Mouse (Mus musculus): ENCODE data around the gene Srcin1. TPM values are rescaled to one million over a fixed set of nuclear protein-coding genes. Genes with fewer than 3 reads are reported as not detected.

The Srcin1 gene
- polyA plus RNA-seq, 1 experiment from 2014 or later: 3.2 TPM

GRCm38 (mm10) chr11:97543181-97543733 lies 32.7 kb downstream of the Srcin1 start:
- 64% methylated on average over 12 of the region's 12 CpGs for WGBS
- Histone ChIP-seq H3K27me3 (ENCODE audit: control insufficient read depth, insufficient read depth, low read length) (peaks cover 7% of the 10 kb centered on the region), H3K4me1 (replicated peaks; ENCODE audit: control insufficient read depth, insufficient read depth, low read length) (peaks cover 11% of the 10 kb centered on the region), H3K9ac (ENCODE audit: low read length) (no peak overlapping the region), H3K9me3 (ENCODE audit: control insufficient read depth, low read length) (no peaks in the 10 kb centered on the region), H3K4me3 (ENCODE audit: low read depth, low read length) (no peak overlapping the region), H3K4me2 (ENCODE audit: low read depth, low read length, severe bottlenecking) (no peak overlapping the region), H3K36me3 (ENCODE audit: control insufficient read depth, insufficient read depth, low read length) (no peaks in the 10 kb centered on the region), H3K27ac (ENCODE audit: low read depth, low read length) (no peak overlapping the region)
- ATAC-seq (replicated peaks; ENCODE audit: low FRiP score): no peak
- no peak for DNase-seq (ENCODE audit: low spot score)

DNA sequence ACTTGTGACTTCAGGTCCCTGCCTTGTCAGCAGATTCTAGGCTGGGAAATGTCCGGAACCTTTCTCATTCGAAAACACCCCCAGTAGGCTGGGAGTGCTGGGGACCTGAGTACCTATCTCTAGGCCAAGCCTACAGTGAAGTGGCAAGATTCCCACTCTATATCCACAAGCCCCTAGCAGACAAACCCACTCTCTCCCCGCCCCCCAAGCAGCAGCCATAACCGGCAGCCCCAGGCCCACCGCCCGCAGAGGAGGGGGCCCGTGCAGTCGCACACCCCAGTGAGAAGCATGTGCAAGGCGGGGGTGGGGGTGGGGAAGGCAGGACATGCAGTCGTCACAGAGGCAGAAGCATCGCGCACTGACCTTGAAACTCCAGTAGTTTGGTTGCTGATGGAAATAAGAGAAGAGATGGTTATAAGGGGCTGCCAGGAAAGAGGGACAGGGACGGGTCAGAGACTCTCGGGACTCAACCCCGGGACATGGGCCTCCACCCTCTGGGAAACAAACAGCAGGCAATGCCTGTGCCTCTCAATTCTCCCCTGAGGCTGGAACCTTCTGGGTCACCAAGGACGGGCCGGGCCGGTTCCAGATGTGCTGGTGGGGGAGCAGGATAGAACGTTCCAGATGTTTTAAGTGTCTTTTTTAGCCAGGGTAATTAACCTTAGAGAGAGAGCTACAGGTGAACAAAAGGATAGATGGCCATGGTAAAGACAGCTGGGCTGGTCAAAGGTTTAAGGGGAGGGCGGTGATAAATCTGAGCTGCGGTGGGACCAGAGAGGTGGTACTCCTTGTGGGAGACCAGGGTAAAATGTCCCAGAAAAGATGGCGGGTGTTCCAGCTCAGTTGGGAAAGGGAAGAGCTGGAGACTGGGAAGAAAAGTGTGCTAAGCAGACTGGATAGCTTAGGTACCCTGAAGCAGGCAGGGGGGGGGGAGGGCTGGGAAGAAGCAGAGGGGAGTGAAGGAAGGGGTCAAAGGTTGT lies 33.5 kb downstream of the Srcin1 start:
- no peak for DNase-seq (ENCODE audit: low spot score)
- no peaks in the 10 kb centered on the region for H3K36me3 ChIP-seq (ENCODE audit: control insufficient read depth, insufficient read depth, low read length)
- no peak overlapping the region for H3K27ac ChIP-seq (ENCODE audit: low read depth, low read length)
- ATAC-seq (replicated peaks; ENCODE audit: low FRiP score): no peak
- 79% methylated on average over 22 of the region's 22 CpGs for WGBS
- H3K27me3 ChIP-seq (ENCODE audit: control insufficient read depth, insufficient read depth, low read length): peaks cover 14% of the 10 kb centered on the region
- no peak overlapping the region for H3K4me3 ChIP-seq (ENCODE audit: low read depth, low read length)
- no peak overlapping the region for H3K9ac ChIP-seq (ENCODE audit: low read length)
- no peaks in the 10 kb centered on the region for H3K9me3 ChIP-seq (ENCODE audit: control insufficient read depth, low read length)
- no peak overlapping the region for H3K4me2 ChIP-seq (ENCODE audit: low read depth, low read length, severe bottlenecking)
- H3K4me1 ChIP-seq (replicated peaks; ENCODE audit: control insufficient read depth, insufficient read depth, low read length): peaks cover 11% of the 10 kb centered on the region

GRCm38 (mm10) chr11:97540604-97541003 lies 35.4 kb downstream of the Srcin1 start:
- ATAC-seq (replicated peaks; ENCODE audit: low FRiP score): no peak
- Histone ChIP-seq H3K4me3 (ENCODE audit: low read depth, low read length) (no peak overlapping the region), H3K27ac (ENCODE audit: low read depth, low read length) (no peak overlapping the region), H3K9me3 (ENCODE audit: control insufficient read depth, low read length) (no peaks in the 10 kb centered on the region), H3K27me3 (ENCODE audit: control insufficient read depth, insufficient read depth, low read length) (peaks cover 27% of the 10 kb centered on the region), H3K4me1 (replicated peaks; ENCODE audit: control insufficient read depth, insufficient read depth, low read length) (peaks cover 12% of the 10 kb centered on the region), H3K9ac (ENCODE audit: low read length) (no peak overlapping the region), H3K4me2 (ENCODE audit: low read depth, low read length, severe bottlenecking) (no peak overlapping the region), H3K36me3 (ENCODE audit: control insufficient read depth, insufficient read depth, low read length) (no peaks in the 10 kb centered on the region)
- 64% methylated on average over 3 of the region's 3 CpGs for WGBS
- DNase-seq (ENCODE audit: low spot score): no peak

DNA sequence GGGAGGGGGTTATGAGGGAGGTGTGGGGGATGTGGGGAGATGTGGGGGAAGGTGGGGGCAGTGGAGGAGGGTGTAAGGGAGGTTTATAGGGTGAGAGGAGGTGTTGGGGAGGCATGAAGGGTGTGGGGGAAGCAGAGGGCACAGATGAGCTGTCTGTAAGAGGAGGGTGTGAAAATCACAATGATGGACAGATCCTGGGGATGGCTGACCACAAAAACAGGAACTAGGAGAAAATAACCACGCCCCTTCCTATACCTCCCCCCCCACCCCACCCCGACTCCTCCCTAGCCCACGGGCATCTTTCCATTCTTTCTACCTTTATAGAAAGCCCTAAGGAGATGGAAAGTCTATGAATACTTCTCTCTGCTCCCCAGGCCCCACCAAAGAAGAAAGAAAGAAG lies 35.9 kb downstream of the Srcin1 start:
- peaks cover 29% of the 10 kb centered on the region for H3K27me3 ChIP-seq (ENCODE audit: control insufficient read depth, insufficient read depth, low read length)
- no peaks in the 10 kb centered on the region for H3K9me3 ChIP-seq (ENCODE audit: control insufficient read depth, low read length)
- 63% methylated on average over 3 of the region's 3 CpGs for WGBS
- H3K27ac ChIP-seq (ENCODE audit: low read depth, low read length): no peak overlapping the region
- ATAC-seq (replicated peaks; ENCODE audit: low FRiP score): no peak
- H3K9ac ChIP-seq (ENCODE audit: low read length): no peak overlapping the region
- H3K4me1 ChIP-seq (replicated peaks; ENCODE audit: control insufficient read depth, insufficient read depth, low read length): peaks cover 12% of the 10 kb centered on the region
- H3K4me2 ChIP-seq (ENCODE audit: low read depth, low read length, severe bottlenecking): no peak overlapping the region
- H3K4me3 ChIP-seq (ENCODE audit: low read depth, low read length): no peak overlapping the region
- DNase-seq (ENCODE audit: low spot score): no peak
- no peaks in the 10 kb centered on the region for H3K36me3 ChIP-seq (ENCODE audit: control insufficient read depth, insufficient read depth, low read length)

GRCm38 (mm10) chr11:97539622-97540021 lies 36.4 kb downstream of the Srcin1 start:
- no peak overlapping the region for H3K27ac ChIP-seq (ENCODE audit: low read depth, low read length)
- H3K4me3 ChIP-seq (ENCODE audit: low read depth, low read length): no peak overlapping the region
- no peak overlapping the region for H3K4me2 ChIP-seq (ENCODE audit: low read depth, low read length, severe bottlenecking)
- H3K9ac ChIP-seq (ENCODE audit: low read length): no peak overlapping the region
- H3K9me3 ChIP-seq (ENCODE audit: control insufficient read depth, low read length): no peaks in the 10 kb centered on the region
- peaks cover 35% of the 10 kb centered on the region for H3K27me3 ChIP-seq (ENCODE audit: control insufficient read depth, insufficient read depth, low read length)
- 69% methylated on average over 5 of the region's 5 CpGs for WGBS
- DNase-seq (ENCODE audit: low spot score) (no peak), ATAC-seq (replicated peaks; ENCODE audit: low FRiP score) (no peak)
- H3K36me3 ChIP-seq (ENCODE audit: control insufficient read depth, insufficient read depth, low read length): no peaks in the 10 kb centered on the region
- peaks cover 15% of the 10 kb centered on the region for H3K4me1 ChIP-seq (replicated peaks; ENCODE audit: control insufficient read depth, insufficient read depth, low read length)

GRCm38 (mm10) chr11:97537580-97538089 lies 38.4 kb downstream of the Srcin1 start:
- peak overlapping the region; percentile 65; the same call in 1 of the 2 replicates for H3K4me2 ChIP-seq (ENCODE audit: low read depth, low read length, severe bottlenecking)
- 12% methylated on average over 12 of the region's 12 CpGs for WGBS
- peaks cover 54% of the 10 kb centered on the region for H3K27me3 ChIP-seq (ENCODE audit: control insufficient read depth, insufficient read depth, low read length)
- H3K36me3 ChIP-seq (ENCODE audit: control insufficient read depth, insufficient read depth, low read length): no peaks in the 10 kb centered on the region
- DNase-seq (ENCODE audit: low spot score) (no peak), ATAC-seq (replicated peaks; ENCODE audit: low FRiP score) (no peak)
- H3K4me3 ChIP-seq (ENCODE audit: low read depth, low read length): no peak overlapping the region; the same call in 1 of the 2 replicates
- H3K9me3 ChIP-seq (ENCODE audit: control insufficient read depth, low read length): no peaks in the 10 kb centered on the region
- H3K9ac ChIP-seq (ENCODE audit: low read length): peak overlapping the region; percentile 53
- no peak overlapping the region for H3K27ac ChIP-seq (ENCODE audit: low read depth, low read length)
- H3K4me1 ChIP-seq (replicated peaks; ENCODE audit: control insufficient read depth, insufficient read depth, low read length): peaks cover 24% of the 10 kb centered on the region

GRCm38 (mm10) chr11:97536835-97537579 lies 39.0 kb downstream of the Srcin1 start:
- WGBS: 2% methylated on average over 36 of the region's 36 CpGs
- peak overlapping the region; percentile 53 for H3K9ac ChIP-seq (ENCODE audit: low read length)
- no peaks in the 10 kb centered on the region for H3K36me3 ChIP-seq (ENCODE audit: control insufficient read depth, insufficient read depth, low read length)
- no peak for ATAC-seq (replicated peaks; ENCODE audit: low FRiP score)
- H3K9me3 ChIP-seq (ENCODE audit: control insufficient read depth, low read length): no peaks in the 10 kb centered on the region
- peak overlapping the region; percentile 36 for H3K4me3 ChIP-seq (ENCODE audit: low read depth, low read length)
- H3K27me3 ChIP-seq (ENCODE audit: control insufficient read depth, insufficient read depth, low read length): peaks cover 61% of the 10 kb centered on the region
- H3K27ac ChIP-seq (ENCODE audit: low read depth, low read length): no peak overlapping the region
- DNase-seq (ENCODE audit: low spot score): peak; percentile 75
- H3K4me2 ChIP-seq (ENCODE audit: low read depth, low read length, severe bottlenecking): peak overlapping the region; percentile 65
- peaks cover 24% of the 10 kb centered on the region for H3K4me1 ChIP-seq (replicated peaks; ENCODE audit: control insufficient read depth, insufficient read depth, low read length)

DNA sequence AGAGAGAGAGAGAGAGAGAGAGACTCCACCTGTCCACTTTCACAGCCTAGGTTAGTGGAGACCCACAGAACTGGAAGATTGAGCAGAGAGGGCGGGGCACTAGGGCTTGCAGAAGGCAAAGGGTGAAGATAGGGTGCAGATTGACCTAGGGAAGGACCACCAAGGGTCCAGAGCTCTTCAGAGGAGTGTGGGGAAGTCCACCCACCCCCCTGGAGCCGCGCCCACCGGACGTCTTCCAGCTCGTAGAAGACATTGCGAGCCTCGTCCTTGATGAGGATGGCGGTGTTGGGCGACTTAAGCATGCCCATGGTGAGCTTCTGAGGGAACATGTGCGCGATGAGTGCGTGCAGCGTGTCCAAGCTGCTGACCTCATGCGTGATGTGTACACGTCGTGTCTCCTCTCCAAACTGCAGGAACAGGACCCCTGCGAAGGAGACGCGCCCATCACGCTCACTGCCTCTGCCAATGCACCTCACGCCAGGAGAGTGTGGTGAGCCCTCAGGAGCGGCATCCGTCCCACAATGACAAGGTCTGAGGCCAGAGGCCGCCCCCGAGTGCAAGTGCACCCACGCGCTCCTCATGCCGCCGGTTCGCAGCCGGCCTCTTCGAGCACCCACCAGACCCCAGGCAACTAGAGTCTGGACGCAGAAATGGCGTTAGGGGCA lies 39.8 kb downstream of the Srcin1 start:
- H3K27ac ChIP-seq (ENCODE audit: low read depth, low read length): no peak overlapping the region
- DNase-seq (ENCODE audit: low spot score): no peak

More for the DNA sequence above, 39.8 kb downstream of the Srcin1 start:
- Histone ChIP-seq H3K9ac (ENCODE audit: low read length) (peak overlapping the region; percentile 53), H3K4me1 (replicated peaks; ENCODE audit: control insufficient read depth, insufficient read depth, low read length) (peaks cover 24% of the 10 kb centered on the region), H3K36me3 (ENCODE audit: control insufficient read depth, insufficient read depth, low read length) (no peaks in the 10 kb centered on the region), H3K27me3 (ENCODE audit: control insufficient read depth, insufficient read depth, low read length) (peaks cover 61% of the 10 kb centered on the region), H3K9me3 (ENCODE audit: control insufficient read depth, low read length) (no peaks in the 10 kb centered on the region), H3K4me3 (ENCODE audit: low read depth, low read length) (peak overlapping the region; percentile 36; the same call in 1 of the 2 replicates), H3K4me2 (ENCODE audit: low read depth, low read length, severe bottlenecking) (peak overlapping the region; percentile 65)
- ATAC-seq (replicated peaks; ENCODE audit: low FRiP score): no peak
- 17% methylated on average over 35 of the region's 35 CpGs for WGBS

All from forebrain, embryonic 11.5 days (tissue).